Mouse (Mus musculus): Measurements from ENCODE around the gene Dync1i1.

The Dync1i1 gene

GRCm38 (mm10) chr6:6053946-6054345, 328.5 kb downstream of the Dync1i1 start:
- no peak for DNase-seq (ENCODE audit: low spot score in 2 of 2)

GRCm38 (mm10) chr6:6058548-6058947, 333.1 kb downstream of the Dync1i1 start:
- DNase-seq (ENCODE audit: low spot score in 2 of 2), result no peak

GRCm38 (mm10) chr6:6067201-6067600, 341.8 kb downstream of the Dync1i1 start:
- no peak for DNase-seq (ENCODE audit: low spot score in 2 of 2)

- no peak for DNase-seq (ENCODE audit: low spot score in 2 of 2)
Measured at GRCm38 (mm10) chr6:6070015-6070414, 344.6 kb downstream of the Dync1i1 start.

- no peak for DNase-seq (ENCODE audit: low spot score in 2 of 2)
Measured at GRCm38 (mm10) chr6:6071038-6071437, 345.6 kb downstream of the Dync1i1 start.

- no peak for DNase-seq (ENCODE audit: low spot score in 2 of 2)
Measured at GRCm38 (mm10) chr6:6075940-6076447, 350.6 kb downstream of the Dync1i1 start.

- no peak for DNase-seq (ENCODE audit: low spot score in 2 of 2)
Measured at GRCm38 (mm10) chr6:6077234-6077633, 351.8 kb downstream of the Dync1i1 start.
